Mouse (Mus musculus) midbrain, embryonic 11.5 days (tissue): ENCODE measurements around the gene Skap1. TPM values are rescaled to one million over a fixed set of nuclear protein-coding genes. Genes with fewer than 3 reads are reported as not detected.

ENCODE experiments used
- ATAC-seq: fragments of 200-750 bp; cut with Nextera tagmentation; 2 replicates; pipeline ENCODE4 v1.8.0; 2017; ENCODE audit warnings: moderate TSS enrichment, moderate library complexity; ENCODE audit not compliant: low FRiP score
- DNase-seq: peaks from one replicate; pipeline ENCODE4 v3.0.0; 2015; ENCODE audit warnings: low spot score; ENCODE audit errors: missing footprints
- H3K27ac ChIP-seq: fragments of 300-500 bp; sonication (generic); 2 replicates; pipeline ENCODE4 v1.5.1; 2014; ENCODE audit warnings: low read depth, low read length
- H3K27me3 ChIP-seq: fragments of 300-500 bp; sonication (generic); 2 replicates; pipeline ENCODE4 v1.6.1; 2014; ENCODE audit warnings: mild to moderate bottlenecking, low read length, moderate library complexity, mixed read lengths; ENCODE audit not compliant: control insufficient read depth, insufficient read depth
- H3K36me3 ChIP-seq: fragments of 300-500 bp; sonication (generic); 2 replicates; pipeline ENCODE4 v1.6.1; 2014; ENCODE audit warnings: mild to moderate bottlenecking, low read length, moderate library complexity, mixed read lengths; ENCODE audit not compliant: control insufficient read depth, insufficient read depth
- H3K4me1 ChIP-seq: fragments of 300-500 bp; sonication (generic); 2 replicates; pipeline ENCODE4 v1.6.1; 2014; ENCODE audit warnings: low read length; ENCODE audit not compliant: control insufficient read depth, insufficient read depth
- H3K4me2 ChIP-seq: fragments of 300-500 bp; sonication (generic); 2 replicates; pipeline ENCODE4 v1.6.1; 2014; ENCODE audit warnings: mild to moderate bottlenecking, moderate library complexity
- H3K4me3 ChIP-seq: fragments of 300-500 bp; sonication (generic); 2 replicates; pipeline ENCODE4 v1.5.1; 2014; ENCODE audit warnings: low read depth, low read length
- H3K9ac ChIP-seq: fragments of 300-500 bp; sonication (generic); 2 replicates; pipeline ENCODE4 v1.6.1; 2014; ENCODE audit warnings: low read length
- H3K9me3 ChIP-seq: fragments of 300-500 bp; sonication (generic); 2 replicates; pipeline ENCODE4 v1.6.1; 2016; ENCODE audit warnings: low read length; ENCODE audit not compliant: control insufficient read depth
- WGBS: fragments of 180-500 bp; shearing (Covaris S2); extraction: QIAGEN DNeasy Blood & Tissue Kit; methylation state at CpG from one replicate; pipeline ENCODE4 v1.1.7; 2014; 5-methylcytosine and 5-hydroxymethylcytosine counted together
- polyA plus RNA-seq: library from polyadenylated mRNA; unstranded; fragments of >200 nt; fragmentation: Nextera tagmentation; extraction: Ambion mirVana; gene quantifications from 2 replicates; pipeline ENCODE4 v1.2.1, GENCODE M21; 2014

Skap1 gene
- polyA plus RNA-seq, 1 experiment from 2014 or later, result 1.3 TPM

GRCm38 (mm10) chr11:96572515-96572914, 108.1 kb downstream of the Skap1 start:
- Histone ChIP-seq H3K9ac (no peak overlapping the region), H3K4me1 (peaks cover 12% of the 10 kb centered on the region), H3K4me2 (no peak overlapping the region), H3K9me3 (no peaks in the 10 kb centered on the region), H3K27me3 (no peaks in the 10 kb centered on the region), H3K4me3 (no peak overlapping the region), H3K27ac (no peak overlapping the region), H3K36me3 (no peaks in the 10 kb centered on the region)
- DNase-seq, result no peak
- no peak for ATAC-seq
- 35% methylated on average over 3 of the region's 3 CpGs for WGBS

- ATAC-seq (no peak), DNase-seq (no peak)
- Histone ChIP-seq H3K9me3 (no peaks in the 10 kb centered on the region), H3K4me3 (no peak overlapping the region), H3K27me3 (no peaks in the 10 kb centered on the region), H3K27ac (no peak overlapping the region), H3K4me1 (peaks cover 29% of the 10 kb centered on the region), H3K36me3 (no peaks in the 10 kb centered on the region), H3K9ac (no peak overlapping the region), H3K4me2 (no peak overlapping the region)
- WGBS, result 40% methylated on average over 14 of the region's 14 CpGs
Measured at GRCm38 (mm10) chr11:96576491-96577427, 112.4 kb downstream of the Skap1 start.

GRCm38 (mm10) chr11:96578551-96579283, 114.3 kb downstream of the Skap1 start:
- no peaks in the 10 kb centered on the region for H3K27me3 ChIP-seq
- H3K9me3 ChIP-seq, result no peaks in the 10 kb centered on the region
- H3K27ac ChIP-seq, result peak overlapping the region; percentile 58
- no peaks in the 10 kb centered on the region for H3K36me3 ChIP-seq
- peak overlapping the region; percentile 37 for H3K4me2 ChIP-seq
- H3K9ac ChIP-seq, result no peak overlapping the region
- H3K4me1 ChIP-seq, result peaks cover 34% of the 10 kb centered on the region
- ATAC-seq (peak; percentile 82; the same call in 1 of the 2 replicates), DNase-seq (peak; percentile 92)
- WGBS, result 20% methylated on average over 25 of the region's 25 CpGs
- 0 out of 2 replicates have a peak overlapping the region, but pooled peaks have one; percentile 4 for H3K4me3 ChIP-seq

- peaks cover 27% of the 10 kb centered on the region for H3K4me1 ChIP-seq
- ATAC-seq, result peak; percentile 59; the same call in 1 of the 2 replicates
Measured at GRCm38 (mm10) chr11:96581604-96582384, 117.4 kb downstream of the Skap1 start.

GRCm38 (mm10) chr11:96582595-96582994, 118.2 kb downstream of the Skap1 start:
- Histone ChIP-seq H3K27me3 (no peaks in the 10 kb centered on the region), H3K4me1 (peaks cover 22% of the 10 kb centered on the region), H3K36me3 (no peaks in the 10 kb centered on the region), H3K9me3 (no peaks in the 10 kb centered on the region), H3K27ac (no peak overlapping the region), H3K9ac (no peak overlapping the region), H3K4me3 (no peak overlapping the region), H3K4me2 (no peak overlapping the region)
- peak; percentile 90 for DNase-seq
- peak; percentile 50; the same call in 1 of the 2 replicates for ATAC-seq
- 8% methylated on average over 10 of the region's 10 CpGs for WGBS

More at GRCm38 (mm10) chr11:96581604-96582384, 117.4 kb downstream of the Skap1 start:
- H3K4me2 ChIP-seq, result no peak overlapping the region
- DNase-seq, result peak; percentile 92
- H3K27me3 ChIP-seq, result no peaks in the 10 kb centered on the region
- WGBS, result 50% methylated on average over 10 of the region's 10 CpGs
- H3K27ac ChIP-seq, result no peak overlapping the region
- H3K9me3 ChIP-seq, result no peaks in the 10 kb centered on the region
- no peaks in the 10 kb centered on the region for H3K36me3 ChIP-seq
- no peak overlapping the region for H3K4me3 ChIP-seq
- no peak overlapping the region for H3K9ac ChIP-seq

GRCm38 (mm10) chr11:96589828-96590227, 125.4 kb downstream of the Skap1 start:
- Histone ChIP-seq H3K4me3 (no peak overlapping the region), H3K9me3 (no peaks in the 10 kb centered on the region), H3K27ac (no peak overlapping the region), H3K27me3 (no peaks in the 10 kb centered on the region), H3K9ac (no peak overlapping the region), H3K4me1 (no peaks in the 10 kb centered on the region), H3K36me3 (no peaks in the 10 kb centered on the region), H3K4me2 (no peak overlapping the region)
- ATAC-seq (no peak), DNase-seq (no peak)
- 82% methylated on average over 3 of the region's 3 CpGs for WGBS

- H3K9ac ChIP-seq, result no peak overlapping the region
- no peaks in the 10 kb centered on the region for H3K27me3 ChIP-seq
- H3K9me3 ChIP-seq, result no peaks in the 10 kb centered on the region
- ATAC-seq (no peak), DNase-seq (no peak)
- H3K4me2 ChIP-seq, result peak overlapping the region; percentile 23
- no peak overlapping the region for H3K4me3 ChIP-seq
- peaks cover 9% of the 10 kb centered on the region for H3K4me1 ChIP-seq
- no peaks in the 10 kb centered on the region for H3K36me3 ChIP-seq
- H3K27ac ChIP-seq, result no peak overlapping the region
- 47% methylated on average over 12 of the region's 12 CpGs for WGBS
Measured at GRCm38 (mm10) chr11:96595890-96596289, 131.5 kb downstream of the Skap1 start.

GRCm38 (mm10) chr11:96596301-96596700, 131.9 kb downstream of the Skap1 start:
- Histone ChIP-seq H3K36me3 (no peaks in the 10 kb centered on the region), H3K4me3 (no peak overlapping the region), H3K4me1 (peaks cover 9% of the 10 kb centered on the region), H3K9me3 (no peaks in the 10 kb centered on the region), H3K9ac (no peak overlapping the region), H3K27me3 (no peaks in the 10 kb centered on the region), H3K27ac (no peak overlapping the region), H3K4me2 (peak overlapping the region; percentile 23)
- no peak for ATAC-seq
- DNase-seq, result no peak
- WGBS, result 13% methylated on average over 6 of the region's 6 CpGs
